Mouse (Mus musculus): ENCODE measurements around the gene Sez6l. TPM values are rescaled to one million over a fixed set of nuclear protein-coding genes. Genes with fewer than 3 reads are reported as not detected.

Sez6l gene
- polyA plus RNA-seq, 1 experiment from 2014 or later = 0.31 TPM

GRCm38 (mm10) chr5:112583304-112583703, 6.3 kb upstream of the Sez6l start:
- Histone ChIP-seq H3K4me2 (ENCODE audit: low read length) (no peak overlapping the region), H3K4me3 (ENCODE audit: control insufficient read depth in 1 of 2, insufficient read depth in 1 of 2, low read depth in 1 of 2, low read length in 2 of 2) (no peak overlapping the region), H3K27me3 (ENCODE audit: control insufficient read depth, insufficient read depth, low read length) (peaks cover 60% of the 10 kb centered on the region), H3K4me1 (ENCODE audit: control insufficient read depth in 2 of 2, insufficient read depth in 2 of 2, low read length in 2 of 2) (peaks cover 3 to 5% of the 10 kb centered on the region in 2 experiments; a peak in 2 of 4 replicates), H3K27ac (replicated peaks in 1 of 2; ENCODE audit: control insufficient read depth in 1 of 2, insufficient read depth in 1 of 2, low read depth in 2 of 2, low read length in 2 of 2) (peak overlapping the region; percentile 36 to 41; a peak in 3 of 4 replicates), H3K9ac (ENCODE audit: low read length) (no peak overlapping the region), H3K9me3 (ENCODE audit: control insufficient read depth, low read length) (no peaks in the 10 kb centered on the region), H3K36me3 (ENCODE audit: control insufficient read depth, insufficient read depth, low read length) (no peaks in the 10 kb centered on the region)
- no peak for ATAC-seq (ENCODE audit: insufficient number of reproducible peaks, insufficient read depth, low FRiP score, low read depth)
- WGBS = 25% methylated on average over 9 of the region's 9 CpGs

DNA sequence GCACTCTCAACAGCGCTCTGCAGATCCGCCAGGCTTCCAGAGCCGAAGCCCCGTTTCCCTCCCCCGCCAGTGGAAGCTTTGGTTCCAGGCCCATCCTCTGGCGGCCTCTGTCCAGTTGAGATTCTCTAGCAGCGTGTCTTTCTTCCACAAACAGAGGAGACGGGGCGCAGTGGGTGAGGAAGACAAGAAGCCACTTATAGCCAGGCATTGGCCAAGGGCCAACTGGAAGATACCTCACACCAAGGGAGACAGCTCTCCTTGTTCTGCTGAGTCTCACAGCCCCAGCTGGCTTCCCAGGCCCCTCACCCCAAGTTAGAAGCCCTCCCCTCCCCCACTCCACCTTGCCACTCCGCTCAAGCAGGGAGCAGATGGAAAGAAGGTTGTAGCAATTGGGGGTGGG, 765 bp upstream of the Sez6l start:
- no peaks in the 10 kb centered on the region for H3K9me3 ChIP-seq (ENCODE audit: control insufficient read depth, low read length)

DNA sequence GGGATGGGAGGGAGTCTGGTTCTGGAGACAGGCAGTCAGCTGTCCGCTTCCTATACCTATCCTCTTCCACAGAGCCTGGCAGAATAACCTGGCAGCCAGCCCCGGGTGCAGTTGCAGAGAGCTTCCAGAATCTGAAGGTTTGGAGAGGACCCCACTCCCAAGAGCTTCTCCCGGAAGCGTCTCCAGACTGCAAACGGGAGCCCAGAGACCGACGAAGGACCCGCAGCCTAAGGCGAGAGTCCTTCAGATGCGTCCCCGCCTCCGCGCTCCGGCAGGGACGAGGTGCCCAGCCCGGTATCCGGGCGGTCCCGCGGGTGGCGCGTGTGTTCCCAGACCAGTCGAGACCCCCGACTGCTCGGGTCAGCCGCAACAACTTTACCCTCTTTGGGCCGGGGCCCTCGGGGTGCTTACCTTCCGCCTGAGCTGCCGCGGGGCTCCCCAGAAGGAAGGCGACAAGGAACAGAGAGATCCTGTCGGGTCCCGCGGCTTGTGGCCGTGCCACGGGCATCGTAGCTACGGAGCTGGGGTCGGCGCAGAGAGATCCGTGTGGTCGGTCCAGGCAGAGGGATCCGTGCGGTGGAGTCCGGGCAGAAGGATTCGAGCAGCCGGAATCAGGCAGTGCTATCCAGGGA, 508 bp downstream of the Sez6l start:
- Histone ChIP-seq H3K4me2 (ENCODE audit: low read length) (peak overlapping the region; percentile 63), H3K4me1 (ENCODE audit: control insufficient read depth in 2 of 2, insufficient read depth in 2 of 2, low read length in 2 of 2) (peaks cover 0 to 7% of the 10 kb centered on the region in 2 experiments; a peak in 2 of 4 replicates), H3K9ac (ENCODE audit: low read length) (no peak overlapping the region), H3K27me3 (ENCODE audit: control insufficient read depth, insufficient read depth, low read length) (peaks cover 82% of the 10 kb centered on the region), H3K36me3 (ENCODE audit: control insufficient read depth, insufficient read depth, low read length) (no peaks in the 10 kb centered on the region), H3K27ac (replicated peaks in 1 of 2; ENCODE audit: control insufficient read depth in 1 of 2, insufficient read depth in 1 of 2, low read depth in 2 of 2, low read length in 2 of 2) (no peak overlapping the region), H3K4me3 (ENCODE audit: control insufficient read depth in 1 of 2, insufficient read depth in 1 of 2, low read depth in 1 of 2, low read length in 2 of 2) (peak overlapping the region; percentile 21 to 31), H3K9me3 (ENCODE audit: control insufficient read depth, low read length) (no peaks in the 10 kb centered on the region)
- no peak for ATAC-seq (ENCODE audit: insufficient number of reproducible peaks, insufficient read depth, low FRiP score, low read depth)
- WGBS = under 1% methylated on average over 48 of the region's 48 CpGs

More for the DNA sequence above, 765 bp upstream of the Sez6l start:
- Histone ChIP-seq H3K4me2 (ENCODE audit: low read length) (no peak overlapping the region), H3K27ac (replicated peaks in 1 of 2; ENCODE audit: control insufficient read depth in 1 of 2, insufficient read depth in 1 of 2, low read depth in 2 of 2, low read length in 2 of 2) (no peak overlapping the region), H3K4me1 (ENCODE audit: control insufficient read depth in 2 of 2, insufficient read depth in 2 of 2, low read length in 2 of 2) (peaks cover 0 to 7% of the 10 kb centered on the region in 2 experiments; a peak in 2 of 4 replicates), H3K27me3 (ENCODE audit: control insufficient read depth, insufficient read depth, low read length) (peaks cover 91% of the 10 kb centered on the region), H3K36me3 (ENCODE audit: control insufficient read depth, insufficient read depth, low read length) (no peaks in the 10 kb centered on the region), H3K4me3 (ENCODE audit: control insufficient read depth in 1 of 2, insufficient read depth in 1 of 2, low read depth in 1 of 2, low read length in 2 of 2) (no peak overlapping the region), H3K9ac (ENCODE audit: low read length) (no peak overlapping the region)
- 4% methylated on average over 10 of the region's 10 CpGs for WGBS
- ATAC-seq (ENCODE audit: insufficient number of reproducible peaks, insufficient read depth, low FRiP score, low read depth) = no peak

GRCm38 (mm10) chr5:112575151-112575915, 1.7 kb downstream of the Sez6l start:
- no peaks in the 10 kb centered on the region for H3K36me3 ChIP-seq (ENCODE audit: control insufficient read depth, insufficient read depth, low read length)
- no peak overlapping the region for H3K9ac ChIP-seq (ENCODE audit: low read length)
- H3K4me2 ChIP-seq (ENCODE audit: low read length) = no peak overlapping the region
- no peaks in the 10 kb centered on the region for H3K9me3 ChIP-seq (ENCODE audit: control insufficient read depth, low read length)
- H3K27me3 ChIP-seq (ENCODE audit: control insufficient read depth, insufficient read depth, low read length) = peaks cover 76% of the 10 kb centered on the region
- H3K4me3 ChIP-seq (ENCODE audit: control insufficient read depth in 1 of 2, insufficient read depth in 1 of 2, low read depth in 1 of 2, low read length in 2 of 2) = no peak overlapping the region
- peaks cover 0 to 7% of the 10 kb centered on the region in 2 experiments; a peak in 2 of 4 replicates for H3K4me1 ChIP-seq (ENCODE audit: control insufficient read depth in 2 of 2, insufficient read depth in 2 of 2, low read length in 2 of 2)
- no peak for ATAC-seq (ENCODE audit: insufficient number of reproducible peaks, insufficient read depth, low FRiP score, low read depth)
- H3K27ac ChIP-seq (replicated peaks in 1 of 2; ENCODE audit: control insufficient read depth in 1 of 2, insufficient read depth in 1 of 2, low read depth in 2 of 2, low read length in 2 of 2) = no peak overlapping the region
- 6% methylated on average over 12 of the region's 12 CpGs for WGBS

DNA sequence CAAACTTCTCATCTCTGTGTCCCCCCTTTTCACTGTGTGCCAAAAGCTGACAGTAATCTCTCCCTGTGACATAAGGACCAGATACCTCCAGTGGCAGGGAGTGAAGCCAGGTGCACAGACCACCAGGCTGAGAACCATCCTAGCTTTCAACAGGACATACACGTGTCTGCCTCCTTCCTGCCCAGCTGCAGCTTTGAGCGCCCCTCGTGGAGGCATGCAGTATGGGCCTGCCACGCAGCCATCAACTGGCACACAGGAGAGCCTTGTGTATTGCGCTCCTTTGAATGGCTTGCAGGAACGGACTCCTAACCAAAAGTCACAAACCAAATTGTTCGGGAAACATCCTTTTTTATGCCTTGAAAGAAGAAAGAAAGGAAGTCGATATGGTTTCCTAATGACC, 3.1 kb downstream of the Sez6l start:
- H3K27ac ChIP-seq (replicated peaks in 1 of 2; ENCODE audit: control insufficient read depth in 1 of 2, insufficient read depth in 1 of 2, low read depth in 2 of 2, low read length in 2 of 2) = no peak overlapping the region
- peaks cover 69% of the 10 kb centered on the region for H3K27me3 ChIP-seq (ENCODE audit: control insufficient read depth, insufficient read depth, low read length)
- H3K4me3 ChIP-seq (ENCODE audit: control insufficient read depth in 1 of 2, insufficient read depth in 1 of 2, low read depth in 1 of 2, low read length in 2 of 2) = no peak overlapping the region
- H3K4me2 ChIP-seq (ENCODE audit: low read length) = no peak overlapping the region
- 11% methylated on average over 8 of the region's 8 CpGs for WGBS
- H3K36me3 ChIP-seq (ENCODE audit: control insufficient read depth, insufficient read depth, low read length) = no peaks in the 10 kb centered on the region
- no peak overlapping the region for H3K9ac ChIP-seq (ENCODE audit: low read length)
- ATAC-seq (ENCODE audit: insufficient number of reproducible peaks, insufficient read depth, low FRiP score, low read depth) = no peak
- no peaks in the 10 kb centered on the region for H3K9me3 ChIP-seq (ENCODE audit: control insufficient read depth, low read length)
- H3K4me1 ChIP-seq (ENCODE audit: control insufficient read depth in 2 of 2, insufficient read depth in 2 of 2, low read length in 2 of 2) = peaks cover 0 to 7% of the 10 kb centered on the region in 2 experiments; a peak in 2 of 4 replicates

- WGBS = 47% methylated on average over 2 of the region's 2 CpGs
- Histone ChIP-seq H3K36me3 (ENCODE audit: control insufficient read depth, insufficient read depth, low read length) (no peaks in the 10 kb centered on the region), H3K27ac (replicated peaks in 1 of 2; ENCODE audit: control insufficient read depth in 1 of 2, insufficient read depth in 1 of 2, low read depth in 2 of 2, low read length in 2 of 2) (no peak overlapping the region), H3K9ac (ENCODE audit: low read length) (no peak overlapping the region), H3K9me3 (ENCODE audit: control insufficient read depth, low read length) (no peaks in the 10 kb centered on the region), H3K4me2 (ENCODE audit: low read length) (no peak overlapping the region), H3K27me3 (ENCODE audit: control insufficient read depth, insufficient read depth, low read length) (peaks cover 52% of the 10 kb centered on the region), H3K4me1 (ENCODE audit: control insufficient read depth in 2 of 2, insufficient read depth in 2 of 2, low read length in 2 of 2) (peaks cover 0 to 4% of the 10 kb centered on the region in 2 experiments; a peak in 1 of 4 replicates), H3K4me3 (ENCODE audit: control insufficient read depth in 1 of 2, insufficient read depth in 1 of 2, low read depth in 1 of 2, low read length in 2 of 2) (no peak overlapping the region)
- ATAC-seq (ENCODE audit: insufficient number of reproducible peaks, insufficient read depth, low FRiP score, low read depth) = no peak
Observed at GRCm38 (mm10) chr5:112572217-112572616, 4.8 kb downstream of the Sez6l start.

DNA sequence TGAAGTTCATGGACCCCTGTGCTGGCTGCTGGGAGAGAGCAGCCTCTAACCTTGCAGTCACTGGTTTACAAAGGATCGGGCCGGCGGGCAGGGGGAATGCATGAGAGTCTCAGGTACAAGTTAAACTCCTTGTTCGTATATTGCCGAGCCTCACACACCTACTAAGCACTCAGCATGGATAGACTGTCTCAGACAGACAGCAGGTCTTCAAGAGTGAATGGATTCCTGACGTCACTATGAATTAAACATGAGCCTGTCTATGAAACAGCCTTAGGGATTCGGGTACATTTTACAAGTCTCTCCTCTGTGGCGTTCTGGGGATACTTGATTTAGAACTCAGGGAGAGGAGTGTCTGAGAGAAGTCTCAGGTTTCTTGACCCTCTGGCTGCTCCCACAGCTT, 11.5 kb downstream of the Sez6l start:
- no peaks in the 10 kb centered on the region for H3K9me3 ChIP-seq (ENCODE audit: control insufficient read depth, low read length)
- H3K4me2 ChIP-seq (ENCODE audit: low read length) = no peak overlapping the region
- 61% methylated on average over 8 of the region's 8 CpGs for WGBS
- no peak overlapping the region for H3K4me3 ChIP-seq (ENCODE audit: control insufficient read depth in 1 of 2, insufficient read depth in 1 of 2, low read depth in 1 of 2, low read length in 2 of 2)
- no peak overlapping the region for H3K27ac ChIP-seq (replicated peaks in 1 of 2; ENCODE audit: control insufficient read depth in 1 of 2, insufficient read depth in 1 of 2, low read depth in 2 of 2, low read length in 2 of 2)
- no peaks in the 10 kb centered on the region for H3K4me1 ChIP-seq (ENCODE audit: control insufficient read depth in 2 of 2, insufficient read depth in 2 of 2, low read length in 2 of 2)
- peaks cover 42% of the 10 kb centered on the region for H3K27me3 ChIP-seq (ENCODE audit: control insufficient read depth, insufficient read depth, low read length)
- ATAC-seq (ENCODE audit: insufficient number of reproducible peaks, insufficient read depth, low FRiP score, low read depth) = no peak
- H3K9ac ChIP-seq (ENCODE audit: low read length) = no peak overlapping the region
- H3K36me3 ChIP-seq (ENCODE audit: control insufficient read depth, insufficient read depth, low read length) = no peaks in the 10 kb centered on the region

Data from heart, embryonic 14.5 days (tissue).